Mouse (Mus musculus): ENCODE results near the gene Calml3. TPM values are rescaled to one million over a fixed set of nuclear protein-coding genes. Genes with fewer than 3 reads are reported as not detected.

Calml3 gene
- polyA plus RNA-seq, 1 experiment: not detected

DNA sequence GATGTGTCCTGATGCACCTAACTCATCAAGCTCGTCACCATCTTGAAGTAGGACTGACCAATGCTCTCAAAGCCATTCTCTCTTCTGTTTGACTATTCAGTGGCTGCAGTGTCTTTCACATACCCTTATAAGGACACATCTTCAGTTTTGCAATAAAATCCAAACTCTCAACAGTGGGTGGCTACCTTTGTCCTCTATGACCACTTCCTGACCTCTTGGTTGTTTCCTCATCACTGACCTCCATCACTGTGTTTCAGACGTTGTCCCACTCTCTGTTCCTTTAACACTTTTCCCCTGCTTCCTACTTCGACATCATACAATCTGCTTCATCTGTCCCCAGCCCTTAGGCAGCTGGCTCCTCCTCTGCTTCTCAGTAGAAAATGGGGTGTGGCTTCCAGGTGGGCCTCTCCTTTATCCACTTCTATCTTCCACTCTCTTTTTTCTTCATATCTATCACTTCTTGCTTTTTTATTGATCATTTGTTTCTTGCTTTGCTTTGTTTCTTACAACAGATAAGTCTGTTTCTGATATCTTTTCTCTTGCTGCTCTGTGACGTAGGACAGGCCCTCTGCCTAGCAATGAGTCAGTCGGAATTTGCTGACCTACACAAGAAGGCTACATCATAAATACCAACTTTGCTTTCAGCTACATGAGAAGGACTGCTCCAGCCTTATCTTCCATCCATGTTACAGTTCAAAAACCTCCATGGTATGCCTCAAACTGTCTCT lies 14.1 kb upstream of the Calml3 start:
- no peaks in the 10 kb centered on the region for H3K9me3 ChIP-seq
- H3K4me1 ChIP-seq: no peaks in the 10 kb centered on the region
- H3K4me3 ChIP-seq (replicated peaks): no peak overlapping the region
- H3K27me3 ChIP-seq (replicated peaks): no peaks in the 10 kb centered on the region
- H3K36me3 ChIP-seq (replicated peaks; ENCODE audit: low read length): no peaks in the 10 kb centered on the region
- no peak for TF ChIP-seq FLI1 (IDR thresholded peaks at IDR 0.05; ENCODE audit: low read length)
- no peak for TF ChIP-seq GATA1 (IDR thresholded peaks at IDR 0.05; ENCODE audit: borderline replicate concordance, low read length)

DNA sequence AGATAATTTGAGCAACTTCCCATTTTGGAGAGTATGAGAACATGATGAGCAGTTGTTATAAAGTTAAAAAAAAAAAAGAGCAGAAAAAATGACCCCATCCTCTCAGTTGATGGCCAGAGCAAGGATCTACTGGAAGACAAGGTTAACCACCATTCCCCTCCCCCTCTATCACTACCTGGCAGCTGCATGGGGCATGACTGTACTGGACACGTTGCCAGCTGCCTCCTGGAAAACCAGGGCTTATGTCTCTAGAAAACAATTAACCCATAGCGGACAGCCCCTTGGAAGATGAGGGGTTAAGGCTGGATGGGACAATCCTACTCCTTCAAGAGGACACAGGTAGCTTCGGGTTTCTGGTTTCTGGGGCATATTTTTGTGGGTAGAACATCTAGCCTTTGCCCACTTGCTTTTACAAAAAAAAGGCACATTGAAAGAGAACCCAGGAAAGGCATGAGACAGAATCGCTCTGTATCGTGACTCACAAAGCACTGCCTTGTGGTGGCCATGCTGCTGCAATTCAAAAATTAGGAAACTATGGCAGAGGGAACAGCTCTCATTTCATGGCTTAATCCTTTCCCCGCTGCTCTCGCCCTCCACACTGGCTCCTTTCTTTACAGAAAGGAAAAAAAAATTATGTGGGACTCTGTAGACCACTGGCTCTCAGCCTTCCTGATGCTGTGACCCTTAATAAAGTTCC lies 3.2 kb upstream of the Calml3 start:
- Histone ChIP-seq H3K4me3 (replicated peaks) (no peak overlapping the region), H3K27me3 (replicated peaks) (peaks cover 4% of the 10 kb centered on the region), H3K36me3 (replicated peaks; ENCODE audit: low read length) (no peaks in the 10 kb centered on the region), H3K9me3 (peaks cover 9% of the 10 kb centered on the region), H3K4me1 (peaks cover 5% of the 10 kb centered on the region)
- TF ChIP-seq GATA1 (IDR thresholded peaks at IDR 0.05; ENCODE audit: borderline replicate concordance, low read length): no peak

DNA sequence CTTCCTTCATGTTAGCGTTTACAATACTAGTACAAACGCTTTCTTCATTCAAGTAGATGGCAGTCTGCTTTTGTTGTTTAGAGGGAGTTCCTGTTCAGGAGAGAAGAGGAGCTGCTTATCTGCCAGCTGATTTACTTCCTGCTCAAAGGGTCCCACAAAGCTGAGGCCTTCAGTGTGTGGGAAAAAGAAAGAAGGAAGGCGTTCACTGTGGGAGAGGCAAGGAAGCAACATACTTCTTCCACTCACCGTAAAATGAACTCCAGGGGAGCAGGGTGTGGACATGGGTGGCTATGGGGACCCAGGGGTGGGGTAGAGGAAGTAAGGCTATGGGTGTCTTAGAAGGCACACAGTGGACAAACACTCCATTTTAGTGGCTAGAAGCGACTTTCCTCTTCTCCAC lies 1.5 kb upstream of the Calml3 start:
- TF ChIP-seq FLI1 (IDR thresholded peaks at IDR 0.05; ENCODE audit: low read length) (no peak), GATA1 (IDR thresholded peaks at IDR 0.05; ENCODE audit: borderline replicate concordance, low read length) (no peak)
- Histone ChIP-seq H3K9me3 (peaks cover 8% of the 10 kb centered on the region), H3K4me1 (peaks cover 5% of the 10 kb centered on the region), H3K36me3 (replicated peaks; ENCODE audit: low read length) (no peaks in the 10 kb centered on the region), H3K27me3 (replicated peaks) (peaks cover 4% of the 10 kb centered on the region), H3K4me3 (replicated peaks) (peak overlapping the region; percentile 4)

DNA sequence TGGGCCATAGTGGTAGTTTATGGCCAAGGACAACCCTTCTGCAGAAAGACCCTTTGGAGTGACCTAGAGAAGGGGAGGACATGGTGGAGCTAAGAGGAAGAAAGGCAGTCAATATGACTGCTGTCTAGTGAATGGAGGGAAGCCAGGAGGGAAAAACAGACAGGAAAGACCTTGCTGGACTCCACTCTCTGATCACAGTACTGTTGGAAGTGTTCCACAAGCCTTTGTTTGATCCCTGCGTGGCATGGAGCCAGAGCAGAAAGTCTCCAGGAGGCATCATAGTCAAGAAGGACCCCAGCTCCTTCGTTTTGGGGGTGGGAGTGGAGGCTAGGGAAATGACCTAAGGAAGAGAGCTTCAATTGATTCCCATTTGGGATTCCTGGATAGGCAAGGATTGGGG lies 1.0 kb upstream of the Calml3 start:
- TF ChIP-seq GATA1 (IDR thresholded peaks at IDR 0.05; ENCODE audit: borderline replicate concordance, low read length) (no peak), FLI1 (IDR thresholded peaks at IDR 0.05; ENCODE audit: low read length) (no peak)
- H3K4me3 ChIP-seq (replicated peaks): no peak overlapping the region
- peaks cover 5% of the 10 kb centered on the region for H3K4me1 ChIP-seq
- peaks cover 5% of the 10 kb centered on the region for H3K9me3 ChIP-seq
- peaks cover 5% of the 10 kb centered on the region for H3K27me3 ChIP-seq (replicated peaks)
- H3K36me3 ChIP-seq (replicated peaks; ENCODE audit: low read length): no peaks in the 10 kb centered on the region

DNA sequence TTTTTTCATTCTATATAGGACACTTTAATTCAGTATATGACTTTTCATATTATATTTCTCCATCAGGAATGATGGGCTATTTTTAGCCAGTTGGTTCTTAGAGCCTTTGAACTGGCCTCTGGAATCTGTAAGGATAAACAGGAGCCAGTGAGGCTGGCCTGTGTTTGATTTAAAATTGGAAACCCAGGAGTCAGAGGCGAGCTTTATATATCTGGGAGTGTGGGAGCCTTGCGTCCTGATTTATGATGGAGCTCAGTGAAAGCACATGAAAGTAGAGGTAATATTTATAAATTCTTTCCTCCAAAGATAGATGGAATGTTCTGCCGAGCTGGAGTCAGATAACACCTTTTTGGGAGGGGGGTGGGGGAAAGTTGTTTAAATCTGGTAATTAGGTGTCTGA lies 4.7 kb downstream of the Calml3 start:
- Histone ChIP-seq H3K27me3 (replicated peaks) (peaks cover 9% of the 10 kb centered on the region), H3K36me3 (replicated peaks; ENCODE audit: low read length) (no peaks in the 10 kb centered on the region), H3K9me3 (peaks cover 5% of the 10 kb centered on the region), H3K4me3 (replicated peaks) (no peak overlapping the region), H3K4me1 (no peaks in the 10 kb centered on the region; the same call in 1 of the 2 replicates)
- TF ChIP-seq GATA1 (IDR thresholded peaks at IDR 0.05; ENCODE audit: borderline replicate concordance, low read length): no peak
- TF ChIP-seq FLI1 (IDR thresholded peaks at IDR 0.05; ENCODE audit: low read length): no peak

DNA sequence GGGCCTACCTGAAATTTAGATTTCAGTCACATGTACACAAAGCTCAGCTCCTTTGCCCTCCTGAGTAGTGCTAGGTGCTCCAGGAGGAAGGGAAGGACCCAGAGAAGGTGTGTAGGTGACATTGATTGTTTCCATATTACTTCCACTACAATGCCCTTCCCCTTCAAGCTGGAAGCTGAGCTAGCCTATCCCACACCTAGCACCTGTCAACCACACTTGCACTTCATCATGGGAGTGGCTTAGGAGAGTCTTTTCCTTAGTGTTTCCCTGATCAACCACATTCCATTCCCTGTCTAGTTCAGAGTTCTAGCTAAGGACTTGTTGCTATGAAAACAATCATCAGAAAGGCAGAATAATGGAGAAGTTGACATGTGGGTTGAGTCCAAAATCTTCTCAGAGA lies 5.4 kb downstream of the Calml3 start:
- peaks cover 2% of the 10 kb centered on the region for H3K9me3 ChIP-seq

DNA sequence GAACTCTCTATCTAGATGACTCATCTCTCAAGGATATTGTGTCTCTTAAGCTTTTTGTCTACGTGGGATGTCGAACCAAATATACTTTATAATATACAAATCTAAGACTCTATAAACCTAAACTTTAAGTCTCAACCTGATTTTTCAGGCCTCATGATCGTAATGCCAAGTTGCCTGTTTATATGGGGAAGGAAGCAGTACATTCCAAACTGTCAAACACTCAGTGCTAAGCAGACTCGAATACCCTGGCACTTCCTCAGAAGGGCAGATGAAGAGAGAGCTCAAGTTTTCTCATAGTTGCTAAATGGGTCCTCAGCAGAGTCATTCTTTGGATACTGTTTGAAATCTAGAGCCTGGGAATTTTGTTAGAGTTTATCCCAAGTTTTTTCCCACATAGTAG lies 7.5 kb downstream of the Calml3 start:
- H3K9me3 ChIP-seq: no peaks in the 10 kb centered on the region
- no peaks in the 10 kb centered on the region for H3K4me1 ChIP-seq
- H3K4me3 ChIP-seq (replicated peaks): no peak overlapping the region
- H3K36me3 ChIP-seq (replicated peaks; ENCODE audit: low read length): no peaks in the 10 kb centered on the region
- peaks cover 9% of the 10 kb centered on the region for H3K27me3 ChIP-seq (replicated peaks)
- TF ChIP-seq GATA1 (IDR thresholded peaks at IDR 0.05; ENCODE audit: borderline replicate concordance, low read length): no peak
- no peak for TF ChIP-seq FLI1 (IDR thresholded peaks at IDR 0.05; ENCODE audit: low read length)

More for the DNA sequence above, 5.4 kb downstream of the Calml3 start:
- Histone ChIP-seq H3K4me3 (replicated peaks) (no peak overlapping the region), H3K4me1 (no peaks in the 10 kb centered on the region; the same call in 1 of the 2 replicates), H3K27me3 (replicated peaks) (peaks cover 7% of the 10 kb centered on the region), H3K36me3 (replicated peaks; ENCODE audit: low read length) (no peaks in the 10 kb centered on the region)
- TF ChIP-seq GATA1 (IDR thresholded peaks at IDR 0.05; ENCODE audit: borderline replicate concordance, low read length) (no peak), FLI1 (IDR thresholded peaks at IDR 0.05; ENCODE audit: low read length) (no peak)

DNA sequence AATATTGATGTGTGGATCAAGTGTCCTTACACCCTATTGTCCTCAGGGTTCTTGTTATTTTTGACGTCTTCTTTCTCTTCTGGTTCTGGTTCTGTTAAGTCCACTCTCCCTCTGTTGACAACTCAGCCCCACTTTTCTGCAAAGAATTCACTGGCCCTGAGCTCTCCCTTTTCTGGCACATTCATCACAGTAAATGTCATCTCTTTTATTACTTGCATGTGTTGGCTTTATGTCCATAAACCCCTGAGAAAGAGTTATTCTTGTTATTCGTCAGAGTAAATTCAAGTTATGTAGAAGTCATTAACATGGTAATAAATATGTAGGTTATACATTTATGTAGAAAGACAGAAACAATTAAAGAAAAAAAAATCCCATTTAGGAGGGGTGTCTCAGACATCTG lies 14.6 kb downstream of the Calml3 start:
- no peaks in the 10 kb centered on the region for H3K36me3 ChIP-seq (replicated peaks; ENCODE audit: low read length)
- no peak overlapping the region for H3K4me3 ChIP-seq (replicated peaks)
- H3K4me1 ChIP-seq: no peaks in the 10 kb centered on the region
- H3K9me3 ChIP-seq: no peaks in the 10 kb centered on the region
- H3K27me3 ChIP-seq (replicated peaks): peaks cover 8% of the 10 kb centered on the region
- TF ChIP-seq FLI1 (IDR thresholded peaks at IDR 0.05; ENCODE audit: low read length) (no peak), GATA1 (IDR thresholded peaks at IDR 0.05; ENCODE audit: borderline replicate concordance, low read length) (no peak)

DNA sequence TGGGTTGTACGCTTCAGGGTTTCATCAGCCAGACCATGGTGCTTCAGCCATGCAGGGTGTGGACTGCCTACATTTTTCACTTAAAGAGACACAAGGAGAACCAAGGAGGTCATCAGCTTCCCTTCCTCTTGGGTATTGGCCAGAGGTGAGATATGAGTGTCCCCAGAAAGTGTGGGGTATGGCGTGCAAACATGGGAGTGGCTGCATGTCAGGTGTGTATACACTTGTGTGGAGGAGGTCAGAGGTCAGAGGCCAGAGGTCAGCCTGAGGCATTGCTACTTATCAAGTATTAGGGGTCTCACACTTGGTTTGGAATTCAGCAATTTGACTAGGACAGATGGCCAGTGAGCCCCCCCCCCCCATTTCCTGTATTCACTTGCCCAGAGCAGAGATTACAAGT lies 15.5 kb downstream of the Calml3 start:
- H3K36me3 ChIP-seq (replicated peaks; ENCODE audit: low read length): no peaks in the 10 kb centered on the region
- TF ChIP-seq GATA1 (IDR thresholded peaks at IDR 0.05; ENCODE audit: borderline replicate concordance, low read length) (no peak), FLI1 (IDR thresholded peaks at IDR 0.05; ENCODE audit: low read length) (no peak)
- peaks cover 4% of the 10 kb centered on the region for H3K27me3 ChIP-seq (replicated peaks)
- H3K4me1 ChIP-seq: no peaks in the 10 kb centered on the region
- H3K9me3 ChIP-seq: no peaks in the 10 kb centered on the region
- H3K4me3 ChIP-seq (replicated peaks): no peak overlapping the region

DNA sequence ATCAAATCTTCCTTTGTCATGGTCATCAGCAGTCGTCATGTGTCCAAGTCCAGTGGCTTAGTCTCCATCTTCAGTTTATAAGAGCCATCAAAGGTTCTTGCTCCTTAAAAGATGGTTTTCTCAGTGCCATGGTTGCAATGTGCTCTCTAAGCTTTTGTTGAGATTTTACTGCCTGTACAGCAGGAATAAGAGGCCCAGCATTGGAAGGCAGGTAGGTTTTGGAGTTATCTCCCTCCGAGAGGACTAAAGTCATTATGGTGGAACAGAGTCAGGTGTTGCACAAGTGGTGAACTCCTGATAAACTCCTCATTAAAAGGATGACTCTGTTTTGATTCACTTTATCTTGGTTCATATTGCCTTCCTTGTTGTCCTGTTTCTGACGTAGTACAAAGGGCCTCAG lies 16.5 kb downstream of the Calml3 start:
- no peaks in the 10 kb centered on the region for H3K9me3 ChIP-seq
- H3K36me3 ChIP-seq (replicated peaks; ENCODE audit: low read length): no peaks in the 10 kb centered on the region
- no peak overlapping the region for H3K4me3 ChIP-seq (replicated peaks)
- peaks cover 1% of the 10 kb centered on the region for H3K4me1 ChIP-seq
- peaks cover 3% of the 10 kb centered on the region for H3K27me3 ChIP-seq (replicated peaks)
- TF ChIP-seq FLI1 (IDR thresholded peaks at IDR 0.05; ENCODE audit: low read length) (no peak), GATA1 (IDR thresholded peaks at IDR 0.05; ENCODE audit: borderline replicate concordance, low read length) (no peak)

Measured in megakaryocyte, embryonic 14.5 days (primary cell).